Mouse (Mus musculus): ENCODE data around the gene Frmd4a.

DNA sequence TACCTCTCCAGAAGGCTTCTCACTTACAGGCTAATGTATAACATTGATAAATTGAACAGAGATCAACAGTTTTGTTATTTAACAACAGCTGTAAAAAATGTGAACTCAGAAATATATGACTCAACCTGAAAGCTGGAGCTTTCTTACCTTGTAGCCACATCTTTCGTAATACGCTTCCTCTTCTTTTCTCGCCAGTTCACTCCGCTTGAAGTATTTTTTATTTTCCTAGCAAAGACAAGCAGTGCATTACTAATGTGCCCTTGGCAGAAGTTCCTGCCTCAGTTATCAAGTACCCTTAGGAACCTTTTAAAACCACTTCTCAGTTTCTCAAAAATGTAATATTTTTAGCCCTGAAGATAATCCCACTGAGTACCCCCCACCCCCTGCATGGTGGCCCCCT lies 630.6 kb downstream of the Frmd4a start:
- no peak for TF ChIP-seq ZNF384 (IDR thresholded peaks at IDR 0.05; ENCODE audit: low read depth, low read length)
- TF ChIP-seq ZC3H11A (IDR thresholded peaks at IDR 0.05; ENCODE audit: borderline replicate concordance, low read depth, low read length): no peak
- no peak for TF ChIP-seq MAFK (IDR thresholded peaks at IDR 0.05; ENCODE audit: insufficient read depth, low read depth, low read length)
- TF ChIP-seq HCFC1 (IDR thresholded peaks at IDR 0.05; ENCODE audit: borderline replicate concordance, insufficient read depth, low read length): no peak

Measured in ES-E14 (cell line).